Mouse (Mus musculus) forebrain, postnatal 0 days (tissue): ENCODE measurements around the gene Pld1. TPM values are rescaled to one million over a fixed set of nuclear protein-coding genes. Genes with fewer than 3 reads are reported as not detected.

ENCODE experiments used
- ATAC-seq: fragments of 200-750 bp; cut with Nextera tagmentation; 2 replicates; pipeline ENCODE4 v1.8.0; 2017; ENCODE audit warnings: mild to moderate bottlenecking, moderate library complexity
- DNase-seq: peaks from one replicate; pipeline ENCODE4 v3.0.0-alpha.2; 2015
- H3K27ac ChIP-seq: fragments of 300-500 bp; sonication (generic); 2 replicates; pipeline ENCODE4 v1.5.1; 2014; ENCODE audit warnings: low read depth, mild to moderate bottlenecking, antibody characterized with exemption, low read length, moderate library complexity, mixed read lengths
- H3K27me3 ChIP-seq: fragments of 300-500 bp; sonication (generic); 2 replicates; pipeline ENCODE4 v1.6.1; 2014; ENCODE audit warnings: mild to moderate bottlenecking, low read length, mixed read lengths; ENCODE audit not compliant: insufficient read depth
- H3K36me3 ChIP-seq: fragments of 300-500 bp; sonication (generic); 2 replicates; pipeline ENCODE4 v1.6.1; 2014; ENCODE audit warnings: mild to moderate bottlenecking, moderate library complexity; ENCODE audit not compliant: insufficient read depth
- H3K4me1 ChIP-seq: fragments of 300-500 bp; sonication (generic); 2 replicates; pipeline ENCODE4 v1.6.1; 2014; ENCODE audit warnings: antibody characterized with exemption; ENCODE audit not compliant: insufficient read depth
- H3K4me2 ChIP-seq: fragments of 300-500 bp; sonication (generic); 2 replicates; pipeline ENCODE4 v1.6.1; 2014; ENCODE audit warnings: low read depth, mild to moderate bottlenecking, moderate library complexity
- H3K4me3 ChIP-seq: fragments of 300-500 bp; sonication (generic); 2 replicates; pipeline ENCODE4 v1.5.1; 2014; ENCODE audit warnings: low read depth, low read length, mixed read lengths
- H3K9ac ChIP-seq: fragments of 300-500 bp; sonication (generic); 2 replicates; pipeline ENCODE4 v1.6.1; 2014; ENCODE audit warnings: mild to moderate bottlenecking
- H3K9me3 ChIP-seq: fragments of 300-500 bp; sonication (generic); 2 replicates; pipeline ENCODE4 v1.6.1; 2016; ENCODE audit warnings: low read length
- CTCF ChIP-seq: sonication (generic); IDR thresholded peaks from 2 replicates; pipeline ENCODE4 v1.5.1; 2016; ENCODE audit warnings: antibody characterized with exemption, control low read depth, low read depth
- WGBS: fragments of 180-500 bp; shearing (Covaris S2); extraction: QIAGEN DNeasy Blood & Tissue Kit; methylation state at CpG from one replicate; pipeline ENCODE4 v1.1.7; 2014; 5-methylcytosine and 5-hydroxymethylcytosine counted together
- polyA plus RNA-seq: library from polyadenylated mRNA; unstranded; fragments of >200 nt; fragmentation: Nextera tagmentation; extraction: Ambion mirVana; gene quantifications from 2 replicates; pipeline ENCODE4 v1.2.1, GENCODE M21; 2015
- total RNA-seq: library from RNA; depleted of rRNA; stranded (reverse); fragments of >200 nt; gene quantifications from 2 replicates; pipeline ENCODE4 v1.2.3, GENCODE M21; 2014; rRNA removed

Pld1 gene
- 5.1 and 13.5 TPM in 2 replicates for total RNA-seq
- polyA plus RNA-seq, result 2.7 and 3.5 TPM in 2 replicates

GRCm38 (mm10) chr3:27938381-27939323 is at the start of gene Pld1:
Pld1 (plus strand) TSS chr3:27938695.
- peak; percentile 29 for DNase-seq
- H3K4me2 ChIP-seq, result peak within 1 kb of the TSS; percentile 97
- H3K27ac ChIP-seq, result no peak within 1 kb of the TSS
- no peaks in the 10 kb centered on the region for H3K4me1 ChIP-seq
- no peaks in the 10 kb centered on the region for H3K36me3 ChIP-seq
- no peak for TF ChIP-seq CTCF
- H3K27me3 ChIP-seq, result peaks cover 8% of the 10 kb centered on the region
- WGBS, result 1% methylated on average over 60 of the region's 68 CpGs
- H3K9ac ChIP-seq, result peak within 1 kb of the TSS; percentile 42; the same call in 1 of the 2 replicates
- peak within 1 kb of the TSS; percentile 42 for H3K4me3 ChIP-seq
- peak; percentile 79 for ATAC-seq
- no peaks in the 10 kb centered on the region for H3K9me3 ChIP-seq

GRCm38 (mm10) chr3:27896318-27896892 is 42.1 kb upstream of the Pld1 start, which contains the start of gene Tmem212:
Tmem212 (minus strand) TSS chr3:27896368.
- WGBS, result 61% methylated on average over 8 of the region's 8 CpGs
- no peak within 1 kb of the TSS for H3K4me2 ChIP-seq
- no peaks in the 10 kb centered on the region for H3K4me1 ChIP-seq
- H3K27ac ChIP-seq, result no peak within 1 kb of the TSS
- no peaks in the 10 kb centered on the region for H3K9me3 ChIP-seq
- DNase-seq, result no peak
- H3K27me3 ChIP-seq, result no peaks in the 10 kb centered on the region
- no peaks in the 10 kb centered on the region for H3K36me3 ChIP-seq
- TF ChIP-seq CTCF, result no peak
- H3K9ac ChIP-seq, result no peak within 1 kb of the TSS
- ATAC-seq, result no peak
- H3K4me3 ChIP-seq, result no peak within 1 kb of the TSS

GRCm38 (mm10) chr3:27898178-27898577 is 40.3 kb upstream of the Pld1 start:
- DNase-seq (no peak), ATAC-seq (no peak)
- Histone ChIP-seq H3K9ac (no peak overlapping the region), H3K4me1 (no peaks in the 10 kb centered on the region), H3K4me2 (no peak overlapping the region), H3K9me3 (no peaks in the 10 kb centered on the region), H3K4me3 (no peak overlapping the region), H3K27me3 (no peaks in the 10 kb centered on the region), H3K27ac (no peak overlapping the region), H3K36me3 (no peaks in the 10 kb centered on the region)
- WGBS, result 77% methylated on average over 10 of the region's 10 CpGs
- TF ChIP-seq CTCF, result no peak

GRCm38 (mm10) chr3:27899012-27899726 is 39.3 kb upstream of the Pld1 start:
- Histone ChIP-seq H3K36me3 (no peaks in the 10 kb centered on the region), H3K4me3 (no peak overlapping the region), H3K9me3 (no peaks in the 10 kb centered on the region), H3K27ac (no peak overlapping the region), H3K27me3 (no peaks in the 10 kb centered on the region), H3K4me1 (no peaks in the 10 kb centered on the region), H3K4me2 (no peak overlapping the region), H3K9ac (no peak overlapping the region)
- DNase-seq (no peak), ATAC-seq (peak; percentile 20; the same call in 1 of the 2 replicates)
- WGBS, result 74% methylated on average over 13 of the region's 13 CpGs
- no peak for TF ChIP-seq CTCF

- WGBS, result 95% methylated on average over 6 of the region's 6 CpGs
- DNase-seq, result no peak
- ATAC-seq, result no peak
- 0 out of 2 replicates have a peak, but pooled peaks have one; percentile 7 for TF ChIP-seq CTCF
- Histone ChIP-seq H3K4me1 (no peaks in the 10 kb centered on the region), H3K9me3 (no peaks in the 10 kb centered on the region), H3K9ac (no peak overlapping the region), H3K4me2 (no peak overlapping the region), H3K4me3 (no peak overlapping the region), H3K27me3 (no peaks in the 10 kb centered on the region), H3K27ac (no peak overlapping the region), H3K36me3 (no peaks in the 10 kb centered on the region)
Measured at GRCm38 (mm10) chr3:27901846-27902245, 36.6 kb upstream of the Pld1 start.

- H3K4me2 ChIP-seq, result no peak overlapping the region
- no peak for TF ChIP-seq CTCF
- H3K36me3 ChIP-seq, result no peaks in the 10 kb centered on the region
- no peak for ATAC-seq
- H3K9ac ChIP-seq, result no peak overlapping the region
- WGBS, result 47% methylated on average over 13 of the region's 13 CpGs
- H3K27ac ChIP-seq, result no peak overlapping the region
- DNase-seq, result no peak
- no peak overlapping the region for H3K4me3 ChIP-seq
- H3K9me3 ChIP-seq, result no peaks in the 10 kb centered on the region
- H3K27me3 ChIP-seq, result no peaks in the 10 kb centered on the region
- H3K4me1 ChIP-seq, result no peaks in the 10 kb centered on the region
Measured at GRCm38 (mm10) chr3:27904659-27905330, 33.7 kb upstream of the Pld1 start.
